Mouse (Mus musculus) embryo, embryonic 10.5 days (tissue): ENCODE measurements at regions not wholly inside any gene's neighbourhood (a gene's known extent, or its start where the extent isn't known, plus 50 kb on each side); places are given as distances from the start of the nearest gene placed in this dataset.
A peak's percentile ranks its signal among the peaks of the same experiment; 100 is the strongest.

Experiments
- DNase-seq: peaks from one replicate; pipeline ENCODE4 v3.0.0-alpha.2; 2015; ENCODE audit warnings: low spot score

DNA sequence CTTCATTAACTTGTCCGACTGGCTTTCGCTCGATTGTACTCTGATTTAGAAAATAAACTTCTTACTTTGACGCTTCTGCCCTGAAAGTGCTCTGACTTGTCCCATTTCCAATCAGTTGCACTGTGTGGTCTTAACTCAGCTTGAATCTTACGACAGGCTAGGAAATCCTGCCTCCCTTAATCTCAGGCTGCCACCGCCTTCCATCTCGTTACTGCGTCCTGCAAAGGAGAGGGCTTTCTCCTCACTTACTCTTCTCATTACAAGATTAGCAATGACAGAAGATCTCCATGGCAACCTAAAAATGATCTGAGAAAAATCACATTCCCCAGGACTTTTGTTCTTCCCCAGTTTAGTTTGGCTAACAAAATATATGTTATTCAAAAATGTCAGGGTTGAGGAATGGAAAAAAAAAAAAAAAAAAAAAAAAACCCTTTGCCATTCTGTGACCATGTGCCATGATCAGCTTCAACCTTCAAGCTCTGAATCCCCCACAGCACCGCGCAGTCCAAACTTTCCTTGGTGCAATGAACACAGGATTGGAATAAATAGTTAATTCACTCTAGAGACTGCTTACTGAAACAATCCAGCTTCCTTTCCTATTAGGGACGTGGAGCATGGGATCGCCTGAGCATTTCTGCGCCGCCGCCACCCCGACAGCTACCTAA lies 494.1 kb downstream of the Lmo4 start:
- DNase-seq, result peak; percentile 22

DNA sequence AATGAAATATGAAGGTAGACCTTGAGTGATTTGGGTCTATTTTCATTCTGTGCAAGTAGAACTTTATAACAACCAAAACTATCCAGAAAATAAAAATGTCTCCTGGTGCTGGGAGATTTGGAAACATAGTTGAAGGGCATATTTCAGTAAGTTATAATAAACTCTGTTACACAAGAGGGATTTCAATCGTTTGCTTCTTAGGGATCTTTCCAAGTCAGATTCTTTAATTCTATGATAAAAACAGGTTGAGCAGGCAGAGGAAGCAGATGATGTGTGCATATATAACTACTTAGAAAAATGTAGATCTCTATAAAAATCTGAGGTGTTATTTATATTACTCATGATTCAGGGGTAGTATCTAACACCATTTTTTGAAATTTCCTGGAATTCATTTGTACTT lies 498.3 kb downstream of the Lmo4 start:
- DNase-seq, result no peak

DNA sequence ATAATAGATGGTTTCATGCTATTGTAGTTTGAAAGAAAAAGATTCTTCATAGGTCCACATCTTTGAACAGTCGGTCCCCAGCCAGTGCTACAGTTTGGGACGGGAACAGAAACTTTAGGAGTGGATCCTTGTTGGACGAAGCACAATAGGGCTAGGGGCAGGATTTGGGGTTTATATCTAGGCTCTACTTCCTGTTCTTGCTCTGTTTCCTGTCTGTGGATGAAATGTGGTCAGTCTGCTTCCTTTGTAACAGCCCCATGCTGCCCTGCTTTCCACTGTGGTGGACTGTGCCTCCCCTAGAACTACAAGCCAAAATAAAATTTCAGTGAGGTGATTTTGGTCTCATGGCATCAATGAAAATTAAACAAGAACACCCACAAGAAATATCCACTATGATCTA lies 510.2 kb downstream of the Lmo4 start:
- no peak for DNase-seq

DNA sequence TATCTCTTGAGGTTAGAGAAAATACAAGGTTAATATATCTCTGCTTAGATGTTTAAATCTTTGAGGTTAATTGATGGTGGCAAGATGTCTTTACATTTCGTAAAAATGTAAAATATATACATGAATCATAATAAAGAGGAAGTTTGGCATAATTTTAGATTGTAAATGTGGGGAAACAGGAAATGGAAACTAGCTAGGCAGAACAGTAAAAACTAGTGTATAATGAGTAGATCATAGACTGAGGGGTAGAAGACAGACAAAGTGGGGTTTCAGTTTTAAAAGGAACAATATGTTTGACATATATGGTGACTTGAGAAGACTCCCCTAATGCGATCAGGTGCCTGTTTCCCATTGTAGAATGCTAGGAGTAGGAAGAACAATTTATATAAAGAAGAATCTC lies 519.3 kb downstream of the Lmo4 start:
- no peak for DNase-seq

DNA sequence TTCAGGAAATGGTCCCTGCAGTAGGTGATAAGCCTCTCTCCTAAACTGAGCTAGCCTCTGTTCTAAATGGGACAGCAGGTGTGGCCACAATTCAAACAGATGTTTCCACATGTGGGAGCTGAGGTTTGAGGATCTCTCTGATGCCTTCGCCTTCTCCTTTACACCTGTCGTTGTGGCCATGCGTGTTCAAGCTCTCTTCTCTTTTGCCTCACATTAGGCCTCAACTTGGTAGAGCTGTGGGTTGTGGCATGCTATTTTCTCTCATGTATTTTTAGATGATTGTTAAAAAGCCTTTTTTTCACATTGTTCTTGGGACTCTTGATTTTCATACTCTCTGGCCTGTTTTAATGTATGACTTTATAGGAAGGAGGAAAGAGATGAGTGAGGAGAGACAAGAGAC lies 526.8 kb downstream of the Lmo4 start:
- no peak for DNase-seq

DNA sequence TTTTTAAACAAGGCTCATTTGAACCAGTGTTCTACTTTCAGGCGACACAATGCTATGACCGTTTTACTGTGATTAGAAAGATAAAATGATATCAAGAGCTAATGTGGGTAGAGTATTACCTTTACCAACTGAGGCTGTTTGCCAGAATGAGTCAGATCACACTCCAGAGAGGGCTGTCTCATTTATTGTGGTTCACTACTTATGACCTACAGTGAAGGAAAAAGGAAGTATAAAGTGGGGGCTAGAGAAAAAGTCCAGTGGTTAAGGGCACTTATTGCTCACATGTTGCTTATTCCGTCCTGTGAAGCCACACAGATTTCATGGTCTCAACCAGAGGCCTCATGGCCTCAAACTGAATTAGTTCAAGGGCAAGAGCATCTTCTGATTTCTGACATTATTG lies 530.2 kb downstream of the Lmo4 start:
- DNase-seq, result no peak

DNA sequence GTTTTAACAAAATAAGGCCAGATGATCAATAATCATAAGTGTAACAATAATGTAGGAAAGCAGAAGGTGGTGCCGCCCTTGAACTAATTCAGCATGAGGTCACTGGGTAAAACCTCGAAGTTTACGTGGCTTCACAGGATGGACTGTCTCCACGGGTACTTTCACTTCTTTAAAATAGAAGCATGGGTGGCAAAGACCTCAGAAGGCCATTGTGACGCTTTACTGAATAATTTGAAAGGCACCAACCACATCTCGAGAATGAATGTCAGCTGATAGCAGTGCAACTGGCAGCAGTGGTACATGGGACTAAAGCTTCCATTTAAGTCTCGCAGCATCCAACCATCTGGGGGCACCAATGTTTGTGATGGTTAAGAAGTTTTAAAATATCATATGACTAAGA lies 530.6 kb downstream of the Lmo4 start:
- no peak for DNase-seq

DNA sequence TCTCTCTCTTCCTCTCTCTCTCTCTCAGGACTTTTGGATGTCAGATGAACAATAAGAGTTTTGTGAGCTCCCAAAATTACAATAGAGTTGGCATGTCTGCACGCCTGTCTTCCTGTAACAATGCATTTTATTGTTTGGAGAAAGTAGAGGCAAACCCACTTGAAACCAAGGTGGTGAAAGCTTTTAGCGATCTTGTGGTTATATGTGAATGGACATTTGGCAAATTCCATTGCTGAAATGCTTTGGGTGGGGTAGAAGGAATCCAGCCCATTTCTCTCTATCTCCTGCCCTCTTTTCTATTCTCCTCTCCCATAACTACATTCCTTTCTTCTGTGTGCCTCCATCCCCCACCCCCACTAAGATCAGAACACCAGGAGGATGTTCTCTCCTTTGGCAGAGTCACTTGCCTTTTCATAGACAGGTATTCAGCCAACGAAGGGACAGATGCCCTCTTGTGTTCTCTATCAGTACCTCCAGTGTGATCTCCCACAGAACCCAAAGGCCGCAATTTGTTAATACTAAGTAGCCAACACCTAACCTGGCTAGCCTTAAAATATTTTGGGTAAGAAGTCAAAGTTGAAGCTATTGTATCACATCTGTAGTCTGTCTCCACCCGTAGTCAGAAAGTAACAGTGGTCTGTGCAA lies 542.9 kb downstream of the Lmo4 start:
- no peak for DNase-seq

DNA sequence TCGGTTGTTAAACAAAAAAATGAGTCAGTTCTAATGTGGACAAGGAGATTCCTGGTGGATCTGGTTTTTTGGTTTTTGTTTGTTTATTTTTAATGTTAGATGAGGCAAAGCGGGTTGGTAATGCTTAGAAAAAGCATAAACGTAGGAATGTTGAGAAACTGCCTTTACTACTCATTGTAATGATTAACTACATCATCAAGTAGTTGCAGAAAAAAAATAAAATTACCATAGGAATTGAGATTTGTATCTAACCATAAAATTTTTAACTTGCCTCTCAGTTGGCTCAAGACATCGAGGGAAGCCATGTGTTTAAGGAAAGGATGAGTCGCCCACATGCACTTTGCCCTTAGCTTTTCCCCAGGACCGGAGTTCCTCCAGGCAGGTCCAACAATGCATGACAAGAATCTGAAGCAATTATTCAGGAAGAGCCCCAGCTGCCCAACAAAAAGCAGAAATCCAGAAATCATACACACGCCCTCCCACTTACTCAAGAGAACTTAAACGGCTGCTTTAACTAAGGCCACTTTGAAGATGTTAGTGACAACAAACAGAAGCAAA lies 545.5 kb downstream of the Lmo4 start:
- DNase-seq, result no peak

DNA sequence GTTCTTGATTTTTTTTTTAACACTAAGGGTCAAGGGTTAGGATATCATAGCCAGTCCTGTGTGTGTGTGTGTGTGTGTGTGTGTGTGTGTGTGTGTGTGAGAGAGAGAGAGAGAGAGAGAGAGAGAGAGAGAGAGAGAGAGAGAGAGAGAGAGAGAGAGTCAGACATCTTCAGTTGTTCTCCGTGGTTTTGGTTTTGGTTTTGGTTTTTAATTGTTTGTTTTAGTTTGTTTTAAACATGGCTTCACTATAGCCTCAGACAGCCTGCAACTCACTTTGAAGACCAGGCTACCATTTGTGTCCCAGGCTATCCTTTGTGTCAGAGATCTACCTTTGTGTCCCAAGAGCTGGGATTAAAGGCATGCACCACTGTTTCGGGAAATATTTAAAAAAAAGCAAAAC lies 557.8 kb downstream of the Lmo4 start:
- no peak for DNase-seq

DNA sequence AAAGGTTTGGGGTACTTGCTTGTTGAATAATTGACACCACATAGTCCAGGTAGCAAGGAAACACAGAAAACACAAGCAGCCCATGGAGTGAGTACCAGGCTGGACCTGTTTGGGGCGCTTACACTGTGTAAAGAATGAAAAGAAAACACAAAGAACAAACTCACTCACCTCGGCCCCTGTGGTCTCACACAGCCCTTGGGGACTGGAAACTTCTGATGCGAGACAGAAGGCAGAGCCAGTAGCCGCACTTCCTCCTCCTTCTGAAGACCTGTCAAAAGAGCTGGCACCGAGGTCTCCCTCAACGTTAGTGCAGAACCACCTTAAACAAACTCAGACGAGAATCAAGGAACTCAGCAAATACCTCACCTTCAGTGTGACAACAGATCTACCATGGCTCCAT lies 558.2 kb downstream of the Lmo4 start:
- DNase-seq, result no peak

DNA sequence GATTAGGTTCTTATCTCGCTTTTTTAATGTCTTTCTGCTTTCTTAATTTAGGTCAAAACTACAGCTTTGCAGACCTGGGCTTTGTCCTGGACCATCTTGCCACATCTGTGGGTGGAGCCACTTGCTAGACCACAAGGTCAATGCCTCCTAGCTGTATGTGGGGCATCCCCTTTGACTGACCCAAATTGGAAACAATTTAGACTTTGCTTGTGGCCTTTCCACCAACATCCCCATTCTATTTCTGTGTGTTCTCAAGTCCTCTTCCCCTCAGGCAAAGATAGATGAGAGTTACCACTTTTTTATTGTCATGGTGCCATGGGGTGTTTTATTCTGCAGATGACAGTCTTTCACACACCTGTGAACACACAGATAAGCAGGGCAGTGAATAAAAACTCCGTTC lies 572.0 kb downstream of the Lmo4 start:
- DNase-seq, result no peak

DNA sequence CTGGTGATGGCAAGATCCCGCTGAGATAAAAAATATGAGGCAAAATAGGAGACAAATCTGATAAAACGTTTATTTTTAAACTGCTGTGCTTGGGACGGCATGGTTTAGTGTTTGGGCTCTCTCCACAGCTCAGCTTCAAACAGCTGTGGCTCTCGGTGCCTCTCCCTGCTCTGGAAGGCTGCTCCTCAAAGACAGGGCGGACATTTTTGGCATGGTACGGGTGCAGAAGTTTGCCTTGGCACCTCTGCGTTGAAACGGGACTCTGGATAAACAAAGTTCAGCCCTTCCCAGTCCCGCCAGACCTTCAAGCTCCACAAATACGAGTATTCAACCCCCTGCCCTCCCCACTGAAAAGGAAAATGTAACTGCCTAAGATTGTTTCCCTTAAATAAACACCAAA lies 573.8 kb downstream of the Lmo4 start:
- DNase-seq, result no peak

DNA sequence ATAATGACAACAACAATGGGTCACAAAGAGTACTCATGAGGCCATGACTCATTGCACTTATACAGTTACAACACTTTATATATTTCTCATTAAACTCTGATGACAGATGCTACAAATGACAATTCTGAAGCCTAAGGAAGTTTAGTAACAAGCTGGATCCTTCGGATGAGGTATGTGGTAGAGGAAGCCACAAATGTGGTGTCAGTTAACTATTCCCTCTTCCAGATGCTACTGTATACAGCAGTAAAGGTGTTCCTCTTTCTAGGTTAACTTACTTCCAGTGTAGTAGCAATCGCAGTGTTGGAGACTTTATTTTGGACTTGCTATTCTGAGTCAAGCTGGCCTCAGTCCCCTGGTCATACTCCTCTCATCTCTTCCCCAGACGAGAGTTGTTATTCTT lies 580.1 kb downstream of the Lmo4 start:
- DNase-seq, result no peak

DNA sequence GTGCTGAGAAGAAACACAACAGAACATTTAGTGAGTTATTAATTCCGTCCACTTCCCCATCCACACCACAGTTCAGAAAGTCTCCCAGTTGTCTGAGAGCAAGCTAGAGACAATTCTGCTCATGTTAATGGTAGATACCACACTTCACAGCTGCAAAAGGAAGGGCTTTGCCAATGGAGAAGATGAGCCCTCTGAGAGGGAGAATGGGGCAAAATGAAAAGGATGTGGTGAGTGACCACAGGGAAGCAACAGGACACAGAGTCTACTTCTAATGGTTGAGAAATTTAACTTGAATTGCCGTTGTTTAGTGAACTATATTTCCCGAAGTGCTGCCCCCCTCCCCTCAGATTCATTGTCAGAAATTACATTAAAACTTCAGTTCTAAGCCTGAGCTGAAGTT lies 582.7 kb downstream of the Lmo4 start:
- no peak for DNase-seq

DNA sequence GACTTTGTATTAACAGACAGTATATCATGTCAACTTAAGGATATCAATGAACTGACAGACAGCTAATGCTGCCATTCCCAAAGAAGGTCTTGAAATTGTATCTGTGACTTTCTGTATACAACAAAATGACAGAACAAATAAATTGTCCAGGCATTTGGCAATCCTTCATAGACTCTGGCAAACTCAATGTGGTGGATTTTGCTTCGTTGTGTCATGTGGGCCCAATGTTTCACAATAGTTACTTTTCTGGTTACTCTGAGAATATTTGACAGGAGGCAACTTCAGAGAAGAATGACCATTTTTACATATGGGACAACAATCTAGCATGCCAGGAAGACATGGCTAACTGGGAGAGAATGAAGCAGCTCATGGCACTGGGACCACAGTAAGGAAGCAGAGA lies 585.9 kb downstream of the Lmo4 start:
- DNase-seq, result no peak

DNA sequence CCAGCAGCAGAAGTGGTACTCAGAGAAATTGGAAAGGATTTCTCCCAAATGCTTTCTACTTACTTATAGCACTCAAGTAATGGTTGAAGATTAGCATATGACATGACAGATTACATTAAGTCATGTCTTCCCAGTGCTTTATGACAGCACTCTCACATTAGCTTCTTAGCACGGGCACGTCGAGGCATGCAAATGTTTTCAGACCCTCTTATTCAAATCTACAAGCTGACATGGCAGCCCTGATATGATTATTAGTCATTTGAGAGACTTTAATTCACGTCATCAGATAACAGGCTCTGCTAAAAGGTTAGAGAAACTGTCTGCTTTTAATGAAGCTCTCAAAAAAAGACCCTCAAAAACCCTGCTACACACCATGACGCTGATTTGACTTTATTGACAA lies 590.1 kb downstream of the Lmo4 start:
- DNase-seq, result no peak

DNA sequence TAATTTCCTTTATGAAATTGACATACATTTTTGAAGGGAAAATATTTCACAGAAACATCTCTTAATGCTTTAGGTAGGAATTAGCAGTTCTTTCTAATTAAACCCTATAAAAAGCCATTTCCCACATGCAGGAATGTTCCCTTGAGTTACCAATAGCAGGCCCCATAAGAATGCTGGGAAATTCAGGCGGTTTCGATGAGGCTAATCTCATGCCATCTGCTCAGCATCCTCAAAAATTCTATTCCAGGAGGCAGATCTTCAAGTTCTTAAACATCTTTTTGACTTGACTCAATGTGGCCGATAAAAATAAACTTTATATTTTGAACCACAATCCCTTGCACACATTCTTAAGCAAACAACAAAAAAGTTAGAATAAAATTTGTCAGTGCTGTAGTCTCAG lies 591.0 kb downstream of the Lmo4 start:
- DNase-seq, result no peak

DNA sequence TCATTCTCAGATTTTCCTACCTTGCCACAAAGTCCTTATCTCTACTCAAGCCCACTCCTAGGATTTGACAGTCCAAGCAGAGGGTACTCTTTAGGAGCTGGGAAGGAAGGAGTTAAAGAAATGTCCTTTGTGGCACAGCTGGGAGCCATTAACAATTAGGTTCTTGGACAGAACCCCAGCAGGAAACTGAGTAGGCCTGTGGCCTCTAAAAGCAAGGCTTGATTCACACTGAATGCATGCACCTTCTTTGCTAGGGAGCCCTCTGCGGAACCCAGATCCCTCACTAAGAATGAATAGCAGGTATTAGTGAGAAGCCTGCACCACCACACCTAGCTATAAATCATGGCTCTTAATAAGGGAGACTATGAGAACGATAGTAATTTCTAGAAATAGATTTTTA lies 595.3 kb downstream of the Lmo4 start:
- DNase-seq, result peak; percentile 29

DNA sequence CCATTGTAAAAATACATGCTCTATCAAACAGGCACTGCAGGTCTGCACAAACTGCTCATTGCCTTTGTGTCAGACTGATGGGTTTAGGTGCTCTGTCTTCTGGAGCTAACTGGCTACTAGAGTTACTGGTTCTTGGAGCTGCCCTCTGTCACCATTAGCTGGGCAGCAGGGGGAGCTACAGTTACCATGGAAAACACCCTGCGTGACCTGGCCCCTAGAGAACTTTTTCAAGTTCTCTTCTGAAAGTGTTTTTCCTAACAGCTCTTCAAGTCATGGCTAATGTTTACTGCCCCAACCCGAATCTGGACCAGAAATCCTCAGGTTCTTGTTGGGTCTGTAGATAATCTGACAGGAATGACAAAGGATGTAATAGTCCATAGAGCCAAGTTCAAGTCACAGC lies 605.9 kb downstream of the Lmo4 start:
- DNase-seq, result peak; percentile 52

DNA sequence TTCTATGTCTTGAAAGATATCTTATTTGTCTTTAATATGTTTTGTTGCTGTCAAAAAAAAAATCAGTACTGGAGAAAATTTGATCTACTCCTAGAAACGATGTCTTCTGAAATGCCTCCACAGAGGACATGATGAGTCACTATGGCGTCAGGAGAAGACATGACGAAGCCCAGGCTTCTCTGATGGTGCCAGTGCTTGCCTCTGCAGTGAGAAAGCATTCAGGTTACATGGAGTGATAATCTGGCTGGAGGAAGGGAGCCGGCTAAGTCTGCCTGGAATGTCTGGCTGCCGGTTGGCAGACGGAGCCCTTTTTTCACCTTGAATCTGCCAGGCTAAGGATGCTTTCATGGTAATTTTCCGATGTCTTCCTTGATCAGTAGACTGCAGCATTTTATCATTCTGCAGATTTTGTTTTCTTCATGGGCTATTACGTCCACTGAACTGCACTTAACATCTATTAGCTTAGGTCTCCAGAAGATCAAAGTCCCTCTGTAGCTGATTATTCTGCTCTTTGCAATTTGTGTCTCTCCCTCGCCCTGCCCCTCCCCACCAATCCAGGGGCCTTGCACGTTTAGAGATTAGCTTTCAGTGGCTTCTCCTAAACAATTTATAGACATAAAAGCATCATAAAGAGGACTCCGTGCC lies 607.9 kb downstream of the Lmo4 start:
- peak; percentile 38 for DNase-seq

DNA sequence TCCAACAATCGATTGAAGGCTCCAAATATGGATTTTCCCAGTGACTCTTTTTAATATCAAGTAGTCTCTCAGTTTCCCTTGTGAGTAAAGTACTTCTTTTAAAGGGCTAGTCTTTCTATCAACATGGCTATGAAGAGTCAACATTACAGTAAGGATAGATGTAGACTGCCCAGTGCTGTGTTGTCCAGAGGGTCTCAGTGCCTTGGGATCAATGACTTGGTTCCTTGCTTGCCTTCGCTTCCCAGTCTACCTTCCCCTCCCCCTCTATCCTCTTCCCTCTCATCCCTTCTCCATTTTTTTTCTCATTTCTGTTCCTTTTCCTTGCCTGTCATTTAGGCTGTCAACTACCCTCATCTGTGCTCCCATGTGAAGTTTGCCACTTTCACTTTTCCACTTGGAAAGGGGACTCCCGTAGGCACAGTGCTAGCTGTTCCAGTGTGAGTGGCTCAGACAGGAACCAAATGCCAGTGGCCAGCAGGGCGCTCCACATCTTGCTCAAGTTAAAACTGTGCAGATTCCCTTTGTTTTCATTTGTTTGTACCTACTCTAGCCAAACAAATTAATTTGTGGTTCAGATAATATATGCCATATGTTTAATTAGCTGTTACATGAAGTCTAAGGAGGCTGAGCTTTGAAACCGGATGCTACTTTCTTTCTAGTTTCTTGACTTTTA lies 608.9 kb downstream of the Lmo4 start:
- DNase-seq, result peak; percentile 30

DNA sequence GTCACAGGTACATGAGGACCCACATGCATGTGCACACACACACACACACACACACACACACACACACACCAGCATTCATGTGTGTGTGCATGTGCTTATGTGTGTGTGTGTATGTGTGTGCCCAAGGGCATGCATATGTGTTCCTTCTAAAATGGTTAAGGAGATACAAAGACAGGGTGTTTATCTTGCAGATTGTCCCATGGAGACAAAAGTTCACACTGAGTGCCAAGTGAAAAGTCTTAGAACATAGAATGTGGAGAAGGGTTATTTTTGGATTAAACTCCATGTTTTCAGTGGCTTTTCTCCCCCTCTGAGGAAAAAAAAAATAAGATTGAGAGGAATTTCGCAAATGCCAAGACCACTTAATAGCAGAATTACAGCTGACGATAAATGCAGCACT lies 609.9 kb downstream of the Lmo4 start:
- DNase-seq, result no peak
